Mouse (Mus musculus) ovary, postnatal 36 days (tissue): ENCODE data around the gene Mmp11.

ENCODE experiments used
- DNase-seq: peaks from one replicate; pipeline ENCODE4 v3.0.0; 2022; ENCODE audit warnings: low spot score, mixed read lengths

The Mmp11 gene

GRCm38 (mm10) chr10:75935680-75936541 is at the start of gene Mmp11:
Mmp11 (minus strand) TSS chr10:75936496.
- DNase-seq, result peak; percentile 79

- no peak for DNase-seq
These were observed 43.1 kb upstream of the Mmp11 start for GRCm38 (mm10) chr10:75979432-75979831.

GRCm38 (mm10) chr10:75978835-75979157 is 42.5 kb upstream of the Mmp11 start:
- no peak for DNase-seq

GRCm38 (mm10) chr10:75978119-75978834 is 42.0 kb upstream of the Mmp11 start:
- no peak for DNase-seq

- no peak for DNase-seq
These were observed 38.9 kb upstream of the Mmp11 start for GRCm38 (mm10) chr10:75975216-75975615.

- DNase-seq, result no peak
These were observed 37.5 kb upstream of the Mmp11 start for GRCm38 (mm10) chr10:75973846-75974245.

- no peak for DNase-seq
These were observed 18.1 kb upstream of the Mmp11 start, which contains the start of gene Gm5134 for GRCm38 (mm10) chr10:75954381-75954811. Gm5134 (plus strand) TSS chr10:75954514.

- no peak for DNase-seq
These were observed 15.2 kb upstream of the Mmp11 start for GRCm38 (mm10) chr10:75951424-75952050.

GRCm38 (mm10) chr10:75950791-75951210 is 14.5 kb upstream of the Mmp11 start:
- DNase-seq, result peak; percentile 49

GRCm38 (mm10) chr10:75949053-75950045 is 13.1 kb upstream of the Mmp11 start:
- no peak for DNase-seq

- DNase-seq, result no peak
These were observed 11.8 kb upstream of the Mmp11 start for GRCm38 (mm10) chr10:75948079-75948478.

- no peak for DNase-seq
These were observed 9.6 kb upstream of the Mmp11 start for GRCm38 (mm10) chr10:75945896-75946295.

GRCm38 (mm10) chr10:75945213-75945612 is 8.9 kb upstream of the Mmp11 start:
- DNase-seq, result no peak

GRCm38 (mm10) chr10:75944066-75944772 is 7.9 kb upstream of the Mmp11 start:
- no peak for DNase-seq

GRCm38 (mm10) chr10:75942736-75943477 is 6.6 kb upstream of the Mmp11 start, which contains the start of gene Vpreb3:
Vpreb3 (plus strand) TSS chr10:75943057.
- no peak for DNase-seq

- DNase-seq, result no peak
These were observed 4.9 kb upstream of the Mmp11 start for GRCm38 (mm10) chr10:75941042-75941824.

- no peak for DNase-seq
These were observed 4.2 kb upstream of the Mmp11 start, which contains the start of gene Gm867 for GRCm38 (mm10) chr10:75940520-75940919. Gm867 (minus strand) TSS chr10:75940672.

- no peak for DNase-seq
These were observed 3.4 kb upstream of the Mmp11 start for GRCm38 (mm10) chr10:75939481-75940234.
